Mouse (Mus musculus) adrenal gland, adult 2 months (tissue): ENCODE data around the gene Spag16. TPM values are rescaled to one million over a fixed set of nuclear protein-coding genes. Genes with fewer than 3 reads are reported as not detected.

Experiments used
- DNase-seq: peaks from one replicate; pipeline ENCODE4 v3.0.0; 2021
- polyA plus RNA-seq: library from polyadenylated mRNA; depleted of rRNA; stranded (reverse); fragments of >200 nt; gene quantifications from 2 replicates; pipeline ENCODE4 v1.2.3, GENCODE M21; 2012
- total RNA-seq, 2 experiments: library from RNA; stranded (reverse); gene quantifications; 2 replicates each; pipeline ENCODE4 v1.2.3; 2021

Spag16 gene
- total and polyA plus RNA-seq, 3 experiments, result not detected

GRCm38 (mm10) chr1:70104683-70105082 lies 277.9 kb downstream of the Spag16 start:
- DNase-seq, result no peak

- DNase-seq, result no peak
Observed at GRCm38 (mm10) chr1:70116212-70116982, 289.6 kb downstream of the Spag16 start.

- peak; percentile 2 for DNase-seq
Observed at GRCm38 (mm10) chr1:70128035-70128434, 301.3 kb downstream of the Spag16 start.

- DNase-seq, result no peak
Observed at GRCm38 (mm10) chr1:70135547-70135946, 308.8 kb downstream of the Spag16 start.

- peak; percentile 8 for DNase-seq
Observed at GRCm38 (mm10) chr1:70165343-70166158, 338.8 kb downstream of the Spag16 start.

GRCm38 (mm10) chr1:70180123-70180741 lies 353.5 kb downstream of the Spag16 start:
- no peak for DNase-seq

- DNase-seq, result no peak
Observed at GRCm38 (mm10) chr1:70264815-70265214, 438.0 kb downstream of the Spag16 start.

- DNase-seq, result no peak
Observed at GRCm38 (mm10) chr1:70265920-70266505, 439.2 kb downstream of the Spag16 start.

GRCm38 (mm10) chr1:70270139-70270538 lies 443.4 kb downstream of the Spag16 start:
- no peak for DNase-seq

- no peak for DNase-seq
Observed at GRCm38 (mm10) chr1:70272753-70273152, 446.0 kb downstream of the Spag16 start.

GRCm38 (mm10) chr1:70279296-70279695 lies 452.5 kb downstream of the Spag16 start:
- no peak for DNase-seq

- DNase-seq, result no peak
Observed at GRCm38 (mm10) chr1:70283388-70283787, 456.6 kb downstream of the Spag16 start.

- no peak for DNase-seq
Observed at GRCm38 (mm10) chr1:70284140-70284539, 457.4 kb downstream of the Spag16 start.

GRCm38 (mm10) chr1:70316128-70316765 lies 489.5 kb downstream of the Spag16 start:
- DNase-seq, result no peak

GRCm38 (mm10) chr1:70320951-70321350 lies 494.2 kb downstream of the Spag16 start:
- no peak for DNase-seq

- no peak for DNase-seq
Observed at GRCm38 (mm10) chr1:70346179-70346578, 519.4 kb downstream of the Spag16 start.

- no peak for DNase-seq
Observed at GRCm38 (mm10) chr1:70351371-70351770, 524.6 kb downstream of the Spag16 start.

GRCm38 (mm10) chr1:70354014-70354413 lies 527.2 kb downstream of the Spag16 start:
- DNase-seq, result no peak

- no peak for DNase-seq
Observed at GRCm38 (mm10) chr1:70371721-70372120, 545.0 kb downstream of the Spag16 start.

- no peak for DNase-seq
Observed at GRCm38 (mm10) chr1:70380096-70380495, 553.3 kb downstream of the Spag16 start.

GRCm38 (mm10) chr1:70442209-70443080 lies 615.7 kb downstream of the Spag16 start:
- no peak for DNase-seq
